Mouse (Mus musculus) skeletal muscle tissue, adult 2 months (tissue): ENCODE data around the gene Prss53.
"Not testable (repeated sequence)": the region's sequence is repeated elsewhere in the genome, so short reads cannot be mapped to it uniquely, and the experiment has no call there.

Experiments used
- DNase-seq: peaks from one replicate; pipeline ENCODE4 v3.0.0-alpha.2; 2012; ENCODE audit warnings: low read depth, low spot score

Gene Prss53

DNA sequence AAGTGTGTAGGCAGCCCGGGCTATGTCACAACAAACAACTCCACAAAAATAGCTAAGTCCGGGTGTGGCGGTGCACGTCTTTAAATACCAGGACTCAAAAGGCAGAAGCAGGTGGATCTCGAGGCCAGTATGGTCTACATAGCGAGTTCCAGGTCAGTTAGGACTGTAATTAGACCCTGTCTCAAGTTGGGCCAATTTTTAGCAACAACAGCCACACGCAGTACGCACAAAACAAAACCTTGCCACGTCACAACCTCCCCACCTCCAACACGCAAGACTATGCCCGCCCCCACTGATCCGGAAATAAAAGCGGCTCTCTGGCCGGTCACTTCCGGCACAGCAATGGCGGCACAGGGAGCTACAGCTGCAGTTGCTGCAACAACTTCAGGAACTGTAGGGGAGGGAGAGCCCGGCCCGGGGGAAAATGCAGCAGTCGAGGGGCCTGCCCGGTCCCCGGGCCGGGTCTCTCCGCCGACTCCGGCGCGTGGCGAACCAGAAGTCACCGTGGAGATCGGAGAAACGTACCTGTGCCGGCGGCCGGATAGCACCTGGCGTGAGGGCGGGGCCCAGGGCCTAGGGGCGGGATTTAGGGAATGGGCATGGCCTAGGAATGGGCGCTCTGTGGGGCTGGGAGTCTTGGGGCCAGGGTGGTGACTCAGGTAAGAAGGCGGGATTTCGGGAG, 21.6 kb upstream of the Prss53 start, which contains the start of gene Kat8:
Gene Kat8 (plus strand): TSS at position 327 of the 682 bp plus-strand sequence.
- DNase-seq, result peak; percentile 91

DNA sequence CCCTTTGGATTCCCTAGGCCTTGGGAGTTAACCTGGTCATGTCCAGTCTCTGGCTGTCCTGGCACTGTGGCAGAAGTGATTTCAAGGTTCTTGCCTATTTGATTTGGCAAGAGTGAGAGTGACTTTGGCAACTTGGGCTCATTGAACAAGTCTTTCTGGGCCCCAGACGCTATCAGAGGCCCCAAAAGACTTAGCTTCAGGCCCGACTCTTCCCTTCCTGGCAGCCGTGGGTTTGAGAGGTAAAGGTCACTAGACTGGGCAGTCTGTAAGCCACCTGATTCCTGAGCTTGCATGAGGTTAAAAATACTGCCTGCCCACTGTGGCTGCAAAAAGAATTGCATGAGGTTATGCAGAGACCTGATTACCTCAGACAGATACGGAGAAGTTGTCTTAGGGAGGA, 17.9 kb upstream of the Prss53 start:
- DNase-seq, result peak; percentile 83

DNA sequence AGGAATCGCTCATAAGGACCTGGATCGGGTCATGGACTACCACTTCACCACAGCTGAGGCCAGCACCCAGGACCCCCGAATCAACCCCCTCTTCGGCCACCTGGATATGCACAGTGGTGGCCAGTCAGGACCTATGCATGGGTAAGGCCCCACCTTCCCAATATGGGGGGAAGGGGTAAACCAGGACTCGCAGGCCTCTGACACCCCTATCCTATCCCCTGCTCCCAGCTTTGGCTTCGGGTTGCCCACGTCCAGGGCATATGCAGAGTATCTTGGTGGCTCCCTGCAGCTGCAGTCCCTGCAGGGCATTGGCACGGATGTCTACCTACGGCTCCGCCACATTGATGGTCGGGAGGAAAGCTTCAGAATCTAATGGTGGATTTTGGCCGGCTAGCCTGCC, 17.2 kb upstream of the Prss53 start:
- no peak for DNase-seq

DNA sequence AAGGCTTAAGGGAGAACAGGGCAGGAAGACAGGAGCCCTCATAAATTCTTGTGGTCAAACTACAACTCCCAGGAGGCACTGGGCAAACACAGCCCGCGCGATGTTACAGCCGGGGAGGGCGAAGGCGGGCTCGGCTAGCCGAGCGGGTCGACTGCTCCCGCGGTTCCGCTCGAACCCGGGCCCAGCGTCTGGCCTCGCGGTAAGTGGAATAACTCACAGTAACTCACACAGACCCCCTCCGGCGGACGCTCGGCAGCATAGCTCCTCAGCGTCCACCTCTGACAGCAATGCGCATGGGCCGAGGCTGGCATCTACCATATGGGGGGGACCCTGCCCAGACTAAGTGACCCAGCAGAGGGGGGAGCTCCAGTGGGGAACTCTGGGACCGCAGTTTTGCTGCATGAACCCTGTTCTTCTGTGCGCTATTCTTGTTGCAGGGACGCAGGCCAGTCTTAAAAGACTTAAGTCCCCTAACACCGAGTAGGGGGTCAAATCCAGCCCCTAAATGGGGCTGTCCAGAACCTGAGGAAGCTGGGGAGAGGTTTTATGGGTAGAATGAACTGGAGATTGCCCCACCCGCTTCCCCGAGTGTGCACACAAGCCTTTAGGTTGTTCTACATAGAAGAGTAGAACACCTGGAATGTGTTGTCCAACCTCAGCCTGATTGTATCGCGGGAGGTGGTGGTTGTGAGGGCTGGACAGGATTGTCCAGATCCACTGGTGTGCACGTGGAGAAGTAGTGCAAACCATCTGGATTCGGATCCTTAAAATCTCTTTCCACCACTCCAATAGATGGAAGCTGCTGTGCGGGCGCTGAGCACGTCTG, 13.4 kb upstream of the Prss53 start, which contains the start of gene Bckdk:
Gene Bckdk (plus strand): TSS at position 112 of the 826 bp plus-strand sequence.
- peak; percentile 65 for DNase-seq

DNA sequence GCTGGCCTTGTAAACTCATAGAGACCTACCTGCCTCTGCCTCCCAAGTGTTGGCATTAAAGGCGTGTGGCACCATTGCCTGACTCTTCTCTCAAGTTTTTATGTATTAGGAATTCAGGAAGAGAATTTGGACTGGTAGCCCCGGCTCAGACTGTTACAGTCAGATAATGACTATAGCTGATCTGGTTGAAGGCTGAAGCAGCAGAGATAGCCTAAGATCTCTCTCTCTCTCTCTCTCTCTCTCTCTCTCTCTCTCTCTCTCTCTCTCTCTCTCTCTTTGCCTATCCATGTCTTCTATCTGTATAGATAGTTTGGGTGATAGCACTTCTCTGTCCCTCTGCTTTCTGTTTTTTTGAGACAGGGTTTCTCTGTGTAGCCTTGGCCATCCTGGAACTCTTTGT, 11.0 kb upstream of the Prss53 start:
- no peak for DNase-seq

DNA sequence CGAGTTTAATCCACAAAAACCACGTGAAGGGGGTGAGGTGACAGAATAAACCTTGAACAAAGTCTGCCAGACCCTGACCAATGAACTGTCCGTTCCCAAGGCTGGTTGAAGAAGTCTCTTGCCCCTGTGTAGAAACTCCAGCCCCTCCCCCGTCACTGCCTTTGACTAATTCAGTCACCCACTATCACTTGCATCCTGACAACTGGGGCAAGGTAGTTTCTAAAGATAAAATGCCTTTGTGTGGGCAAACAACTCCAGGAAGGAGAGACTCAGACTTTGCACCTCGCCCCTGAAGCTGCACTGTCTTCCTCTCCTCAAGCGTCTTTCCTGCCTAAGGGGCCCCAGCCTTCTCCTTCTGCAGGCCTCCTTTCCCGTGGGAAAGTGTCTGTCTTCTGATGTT, 9.2 kb upstream of the Prss53 start:
- DNase-seq, result no peak

DNA sequence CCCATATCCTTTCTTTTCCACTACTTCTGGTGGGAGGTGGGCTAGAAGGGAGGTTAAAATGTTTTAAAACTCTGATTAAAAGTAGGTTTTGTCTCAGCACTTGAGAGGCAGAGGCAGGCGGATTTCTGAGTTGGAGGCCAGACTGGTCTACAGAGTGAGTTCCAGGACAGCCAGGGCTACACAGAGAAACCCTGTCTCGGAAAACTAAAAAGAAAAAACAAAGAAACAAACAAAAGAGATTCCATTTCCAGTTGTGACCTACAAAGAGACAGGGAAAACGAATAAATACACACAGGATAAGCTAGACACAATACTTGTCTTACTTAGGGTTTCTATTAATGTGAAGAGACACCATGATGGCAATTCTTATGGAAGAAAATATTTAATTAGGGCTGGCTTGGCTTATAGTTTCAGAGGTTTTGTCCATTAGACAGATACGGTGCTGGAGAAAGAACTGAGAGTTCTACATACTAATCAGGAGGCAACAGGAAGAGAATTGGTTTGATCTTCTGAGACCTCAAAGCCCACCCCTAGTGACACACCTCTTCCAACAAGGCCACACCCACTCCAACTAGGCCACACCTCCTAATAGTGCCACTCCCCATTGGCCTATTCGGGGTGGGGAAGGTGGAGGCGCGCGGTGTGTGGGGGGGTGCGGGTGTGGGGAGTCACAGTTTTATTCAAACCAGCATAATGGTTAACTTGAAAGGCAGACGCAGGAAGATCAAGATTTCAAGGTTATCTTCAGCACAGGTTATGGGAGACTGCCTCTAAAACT, 7.6 kb upstream of the Prss53 start:
- no peak for DNase-seq

DNA sequence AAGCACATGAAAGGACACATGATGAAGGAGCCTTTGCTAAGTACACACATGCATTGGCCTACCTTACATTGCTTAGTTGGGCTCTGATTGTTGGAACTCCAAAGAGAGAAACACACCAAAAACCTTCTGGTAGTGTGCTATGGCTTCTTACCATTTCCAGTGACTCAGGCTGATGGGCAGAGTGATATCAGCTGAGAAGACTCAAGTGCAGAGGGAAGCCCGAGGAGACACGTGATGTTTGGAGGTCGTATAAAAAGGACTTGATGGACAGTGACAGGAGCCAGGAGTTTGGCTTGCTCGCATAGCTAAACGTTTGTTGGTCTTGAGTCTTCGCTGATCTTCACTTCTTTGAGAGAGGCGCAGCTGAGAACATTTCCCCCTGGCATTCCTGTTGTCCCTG, 6.8 kb upstream of the Prss53 start:
- DNase-seq, result no peak

DNA sequence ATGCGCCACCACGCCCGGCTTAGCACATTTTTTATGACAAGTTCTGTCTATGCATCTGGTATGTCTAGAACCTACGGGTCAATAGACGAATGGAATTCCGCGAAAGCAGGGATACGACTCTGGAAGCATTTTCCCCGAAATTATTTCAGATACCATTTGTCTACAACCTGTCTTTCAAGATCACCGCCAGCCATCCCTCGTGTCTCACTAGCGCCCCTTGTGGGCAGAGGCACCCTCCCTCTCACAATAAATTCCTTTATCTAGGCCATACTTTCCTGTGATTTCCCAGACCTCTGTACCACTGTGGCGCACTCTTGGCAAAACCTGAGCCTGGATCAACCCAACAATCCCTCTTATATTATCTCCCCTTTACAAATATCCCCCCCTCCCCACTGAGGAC, 5.6 kb upstream of the Prss53 start:
- DNase-seq, result no peak

DNA sequence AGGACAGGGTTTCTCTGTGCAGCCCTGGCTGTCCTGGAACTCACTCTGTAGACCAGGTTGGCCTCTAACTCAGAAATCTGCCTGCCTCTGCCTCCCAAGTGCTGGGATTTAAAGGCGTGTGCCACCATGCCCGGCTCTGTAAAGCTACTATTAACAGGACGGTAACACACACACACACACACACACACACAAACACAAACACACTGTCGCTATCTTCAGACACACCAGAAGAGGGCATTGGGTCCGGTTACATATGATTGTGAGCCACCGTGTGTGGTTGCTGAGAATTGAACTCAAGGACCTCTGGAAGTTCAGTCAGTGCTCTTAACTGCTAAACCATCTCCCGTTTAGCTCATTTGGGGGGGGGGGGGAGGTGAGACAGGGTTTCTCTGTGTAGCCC, 5.1 kb upstream of the Prss53 start:
- not testable (repeated sequence) for DNase-seq

DNA sequence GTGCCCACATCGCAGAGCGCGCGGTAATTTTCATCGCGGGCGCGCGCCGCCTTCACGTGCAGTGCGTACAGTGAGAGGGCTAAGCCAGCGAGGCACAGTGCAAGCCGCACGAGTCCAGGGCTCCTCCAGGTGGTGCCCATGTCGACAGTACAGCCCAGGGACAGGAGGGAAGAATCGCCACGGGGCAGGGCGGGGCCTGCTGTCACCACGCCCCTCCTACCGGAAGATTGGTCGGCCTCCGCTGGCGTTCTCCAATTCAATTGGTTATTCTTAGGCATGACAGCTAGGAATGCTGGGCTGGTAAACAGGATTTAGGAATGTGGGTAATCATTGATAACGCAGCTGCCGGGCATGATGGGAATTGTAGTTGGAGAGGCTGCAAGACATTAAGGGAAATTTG, 4.7 kb upstream of the Prss53 start, which contains the start of the genes Gm21974 and Vkorc1:
Gene Gm21974 (minus strand): TSS at position 13 of the 400 bp plus-strand sequence.
Gene Vkorc1 (minus strand): TSS at position 176 of the 400 bp plus-strand sequence.
- peak; percentile 93 for DNase-seq

DNA sequence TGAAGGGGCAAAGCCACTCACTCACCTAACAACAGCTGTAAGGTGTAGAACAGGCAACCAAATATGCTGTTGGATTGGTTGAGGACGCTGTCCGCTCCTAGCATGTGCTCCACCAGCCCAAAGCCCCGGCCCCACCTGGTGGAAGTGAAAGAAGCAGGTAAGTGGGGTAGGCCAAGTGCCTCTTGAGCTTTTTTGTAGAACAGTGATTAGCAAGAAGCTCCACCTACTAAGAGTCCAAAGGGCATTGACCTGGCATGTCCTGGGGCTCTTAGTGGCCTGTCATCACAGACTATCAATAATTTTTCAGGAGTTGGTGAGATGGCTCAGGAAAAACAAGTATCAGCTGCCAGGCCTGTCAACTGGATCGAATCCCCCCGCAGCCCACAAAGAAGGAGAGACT, 3.7 kb upstream of the Prss53 start:
- DNase-seq, result no peak

DNA sequence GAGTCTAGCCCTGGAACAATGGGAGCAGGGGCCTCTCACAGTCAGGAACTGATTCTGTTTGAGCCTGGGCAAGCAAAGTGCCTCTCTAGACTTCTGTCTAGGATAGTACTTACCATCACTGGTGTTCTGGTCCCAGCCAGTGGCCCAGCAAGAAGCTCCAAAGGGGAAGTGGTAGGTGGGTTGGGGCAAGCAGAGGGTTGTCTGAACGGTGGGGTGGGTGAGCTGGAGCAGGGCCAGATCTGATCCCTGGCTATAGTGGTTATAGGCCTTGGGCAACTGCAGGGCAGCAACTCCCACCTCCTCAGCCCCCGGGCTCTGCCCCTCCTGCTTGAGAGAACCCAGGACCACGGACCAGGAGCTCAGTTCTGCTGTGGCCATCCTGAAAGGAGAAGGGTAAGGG, 1.9 kb downstream of the Prss53 start:
- no peak for DNase-seq

DNA sequence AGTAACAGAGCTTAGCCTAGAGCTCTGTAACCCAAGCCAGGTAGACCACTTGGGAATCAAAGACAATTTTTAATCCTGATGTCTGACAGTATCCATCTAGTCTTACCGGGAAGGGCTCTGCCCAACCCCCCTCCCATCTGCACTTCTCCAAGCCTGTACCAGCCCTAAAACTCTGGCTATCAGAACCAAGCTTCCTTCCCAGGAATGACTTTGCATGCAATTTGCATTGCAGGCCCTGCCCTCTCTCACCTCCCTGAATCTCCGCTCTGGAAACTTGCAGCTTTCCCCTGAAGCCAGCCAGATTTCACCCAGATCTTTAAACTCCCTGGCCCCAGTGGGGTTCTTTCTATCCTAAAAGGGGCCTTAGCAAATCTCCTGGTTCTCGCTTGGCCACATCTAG, 3.0 kb downstream of the Prss53 start:
- no peak for DNase-seq

DNA sequence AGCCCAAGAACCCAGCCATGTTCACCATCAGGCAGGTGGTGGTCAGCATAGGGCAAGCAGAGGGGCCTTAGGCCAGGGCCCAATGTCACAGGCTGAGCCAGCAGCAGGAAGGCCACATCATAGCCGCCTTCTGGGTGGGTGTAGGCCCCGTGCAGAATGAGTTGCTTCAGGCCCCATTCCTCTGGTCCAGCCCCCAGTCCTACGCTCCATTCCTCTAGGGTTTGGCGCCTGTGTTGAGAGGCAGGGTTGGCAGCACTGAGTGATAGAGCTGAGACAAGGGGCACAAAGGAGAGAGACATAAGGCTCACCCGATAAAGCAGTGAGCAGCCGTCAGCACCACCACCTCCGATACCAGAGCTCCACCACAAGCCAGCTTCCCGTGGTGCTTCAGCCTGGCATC, 3.6 kb downstream of the Prss53 start:
- DNase-seq, result no peak

DNA sequence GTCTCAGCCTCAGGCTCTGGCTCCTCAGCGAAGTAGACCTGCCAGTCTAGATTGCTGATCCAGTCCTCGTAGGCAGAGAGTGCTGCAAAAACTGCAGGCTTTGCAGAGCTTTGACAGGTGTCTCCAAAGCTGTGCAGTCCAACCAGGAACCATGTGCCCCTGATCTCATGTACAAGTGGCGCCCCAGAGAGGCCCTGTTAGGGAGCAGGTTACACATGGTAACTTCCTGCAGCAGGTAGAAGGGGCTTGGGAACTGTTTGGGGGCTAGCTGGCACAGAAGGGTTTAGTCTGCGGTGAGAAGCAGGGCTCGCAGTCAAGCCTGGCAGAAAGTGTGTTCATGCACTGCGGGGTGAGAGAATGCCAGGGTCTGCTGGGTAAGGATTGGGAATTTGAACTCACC, 4.2 kb downstream of the Prss53 start:
- no peak for DNase-seq

DNA sequence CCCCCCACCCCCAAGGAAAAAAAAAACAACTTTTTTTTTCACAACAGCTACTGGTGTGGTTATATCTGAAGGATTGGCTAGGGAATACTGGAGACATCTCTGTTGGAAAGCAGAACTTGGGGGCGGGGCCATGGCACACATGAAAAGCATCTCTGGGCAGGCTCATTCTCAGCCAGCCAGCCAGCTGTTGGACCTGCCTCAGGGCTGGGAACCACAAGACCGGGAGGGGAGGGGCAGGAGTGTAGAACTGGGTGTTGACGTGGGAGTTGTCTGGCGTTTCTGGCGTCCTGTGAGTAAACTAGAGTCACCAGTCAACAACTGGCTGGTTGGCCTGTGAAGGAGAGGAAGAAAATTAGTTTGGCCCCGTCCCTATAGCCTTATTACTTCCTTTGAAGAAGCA, 4.8 kb downstream of the Prss53 start:
- DNase-seq, result peak; percentile 63

DNA sequence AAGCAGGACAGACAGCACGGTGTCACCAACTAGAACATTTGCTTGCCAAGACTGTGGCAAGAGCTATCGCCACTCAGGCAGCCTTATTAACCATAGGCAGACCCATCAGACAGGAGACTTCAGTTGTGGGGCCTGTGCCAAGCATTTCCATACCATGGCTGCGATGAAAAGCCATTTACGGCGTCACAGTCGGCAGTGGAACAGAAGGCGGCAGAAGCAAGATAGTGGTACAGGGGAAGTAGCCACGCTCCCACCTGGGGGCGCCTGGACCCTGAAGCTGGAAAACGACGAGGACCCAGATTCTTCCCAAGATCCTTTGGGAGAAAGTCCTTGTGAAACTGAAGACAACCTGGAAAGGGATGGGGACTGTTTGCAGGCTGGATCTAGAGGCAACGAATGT, 10.3 kb downstream of the Prss53 start:
- DNase-seq, result no peak

DNA sequence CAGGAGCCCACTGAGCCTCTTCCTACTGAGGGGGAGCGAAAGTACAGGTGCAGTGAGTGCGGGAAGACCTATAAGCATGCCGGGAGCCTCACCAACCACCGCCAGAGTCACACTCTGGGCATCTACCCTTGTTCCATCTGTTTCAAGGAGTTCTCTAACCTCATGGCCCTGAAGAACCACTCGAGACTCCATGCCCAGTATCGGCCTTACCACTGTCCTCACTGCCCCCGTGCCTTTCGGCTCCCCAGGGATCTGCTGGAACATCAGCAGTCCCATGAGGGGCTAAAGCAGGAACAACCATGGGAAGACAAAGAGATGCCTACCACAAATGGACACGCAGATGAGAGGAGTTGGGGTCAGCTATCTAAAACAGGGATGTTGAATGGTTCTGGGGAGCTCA, 11.5 kb downstream of the Prss53 start:
- no peak for DNase-seq

DNA sequence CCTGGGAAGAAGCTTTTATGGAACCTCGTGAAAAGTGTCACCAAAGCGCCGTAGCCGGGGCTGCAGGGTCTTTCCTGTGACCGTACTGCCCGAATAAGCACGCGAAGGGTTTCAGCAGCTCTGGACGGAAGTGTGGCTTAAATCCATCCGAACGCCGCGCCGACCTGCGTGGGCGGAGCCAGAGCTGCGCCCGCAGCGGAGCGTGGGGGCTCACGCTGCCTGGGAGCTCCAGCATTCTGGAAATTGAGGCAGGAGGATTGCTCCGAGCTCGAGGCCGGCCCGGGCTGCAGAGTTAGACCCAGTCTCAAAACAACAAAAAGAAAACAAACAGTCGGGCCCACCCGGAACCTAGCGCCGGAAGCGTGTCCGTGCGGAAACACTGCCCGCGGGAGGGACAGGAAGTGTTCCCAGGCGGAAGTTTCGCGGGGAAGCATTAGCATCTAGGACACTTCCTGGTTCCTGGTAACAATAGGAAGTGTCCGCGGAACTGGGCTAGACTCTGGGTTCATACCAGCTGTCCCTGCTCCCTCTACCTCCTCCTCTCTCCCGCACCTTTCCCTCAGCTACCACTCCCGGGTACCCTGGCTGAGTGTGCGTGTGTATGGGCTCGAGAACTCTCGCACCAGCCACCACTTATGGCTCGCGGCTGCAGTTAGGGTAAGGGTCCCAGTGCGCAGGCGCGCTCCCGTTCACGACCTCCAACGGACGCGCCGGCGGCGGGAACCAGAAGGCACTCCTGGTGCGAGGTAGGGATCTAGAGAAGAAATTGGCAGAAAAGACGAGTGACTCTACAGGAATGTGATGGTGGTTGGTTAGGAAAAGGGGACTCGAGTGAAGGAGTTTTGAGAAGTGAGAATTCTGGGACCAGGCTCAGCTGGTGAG, 14.1 kb downstream of the Prss53 start, which contains the start of gene Zfp668:
Gene Zfp668 (minus strand): TSS at position 362 of the 882 bp plus-strand sequence.
- peak; percentile 84 for DNase-seq

DNA sequence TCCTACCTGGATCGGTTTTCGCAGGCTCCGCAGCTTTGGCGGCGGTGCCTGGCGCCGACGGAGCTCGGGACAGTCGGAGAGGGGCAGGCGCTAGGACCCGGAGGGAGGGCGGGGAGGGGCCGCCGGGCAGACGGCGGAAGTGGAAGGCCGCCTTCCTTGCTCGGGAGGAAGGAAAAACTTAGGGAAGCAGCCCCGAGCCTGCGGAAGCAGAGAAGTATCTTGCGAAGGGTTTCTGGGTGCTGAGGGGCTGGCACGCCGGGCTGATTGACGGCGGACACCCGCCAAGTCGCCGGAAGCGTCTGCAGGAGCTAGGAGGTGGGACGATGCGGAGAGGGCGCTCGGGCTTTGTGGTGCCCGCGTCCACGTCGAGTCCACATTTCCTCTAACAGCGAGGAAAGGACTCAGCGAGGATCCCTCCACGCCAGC, 14.7 kb downstream of the Prss53 start, which contains the start of gene Zfp646:
Gene Zfp646 (plus strand): TSS at position 181 of the 426 bp plus-strand sequence.
- DNase-seq, result peak; percentile 80
